13 mouse cellular contexts compared by ENCODE assay signal in the genomic region with DNA sequence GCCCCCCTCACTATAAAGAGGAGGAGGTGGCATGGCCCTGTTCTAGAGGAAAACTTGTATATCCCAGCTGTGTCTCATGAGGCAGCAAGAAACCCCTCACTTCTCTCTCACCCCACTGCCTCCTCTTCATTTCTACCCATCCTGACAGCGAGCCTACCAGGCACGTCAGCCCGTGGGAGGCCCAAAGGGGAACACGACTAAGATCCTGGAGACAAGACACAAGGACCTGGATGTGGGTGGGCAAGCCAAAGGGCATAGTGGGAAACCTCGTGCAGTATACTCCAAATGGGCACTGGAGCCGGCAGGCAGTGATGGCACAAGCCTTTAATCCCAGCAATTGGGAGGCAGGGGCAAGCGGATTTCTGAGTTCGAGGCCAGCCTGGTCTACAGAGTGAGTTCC. TPM values are rescaled to one million over a fixed set of nuclear protein-coding genes. Genes with fewer than 3 reads are reported as not detected.
DNase-seq lines count a peak whose midpoint lies in the region; ATAC-seq and TF ChIP-seq lines count a peak whose summit lies in the region.
"Had no signal": no experiment of that assay in that cellular context is flagged by ENCODE, and none has a peak within 500 bp of the region (broad histone marks: within the 10 kb centered on the region; RNA-seq: fewer than 3 reads in every experiment).

No protein-coding gene starts in this region.

- no peak overlapping the region for H3K4me2 ChIP-seq in hindbrain, embryonic 11.5 days (replicated peaks; ENCODE audit: low read depth, low read length)
- no peak overlapping the region; the same call in 1 of the 2 replicates for H3K4me2 ChIP-seq in hindbrain, embryonic 12.5 days (replicated peaks)
- H3K4me2 ChIP-seq in lung, embryonic 14.5 days: peak overlapping the region; percentile 100; the same call in 1 of the 2 replicates
- H3K4me2 ChIP-seq in limb, embryonic 15.5 days: no peak overlapping the region

- H3K9ac ChIP-seq in hindbrain, embryonic 11.5 days (ENCODE audit: low read depth, low read length): no peak overlapping the region
- no peak overlapping the region for H3K9ac ChIP-seq in hindbrain, embryonic 12.5 days
- no peak overlapping the region for H3K9ac ChIP-seq in lung, embryonic 14.5 days
- no peak overlapping the region for H3K9ac ChIP-seq in limb, embryonic 15.5 days
- H3K9ac ChIP-seq: liver, embryonic 15.5 days had no signal

- no peak for TF ChIP-seq CTCF in lung, embryonic 14.5 days (IDR thresholded peaks at IDR 0.05; ENCODE audit: low read depth)

- no peak overlapping the region for H3K27ac ChIP-seq in hindbrain, embryonic 11.5 days (ENCODE audit: low read depth, low read length)
- H3K27ac ChIP-seq in hindbrain, embryonic 12.5 days: no peak overlapping the region
- no peak overlapping the region for H3K27ac ChIP-seq in lung, embryonic 14.5 days (ENCODE audit: low read depth)
- no peak overlapping the region for H3K27ac ChIP-seq in limb, embryonic 15.5 days
- H3K27ac ChIP-seq: forebrain, embryonic 15.5 days; liver, embryonic 15.5 days had no signal

- peaks cover 49% of the 10 kb centered on the region for H3K27me3 ChIP-seq in hindbrain, embryonic 11.5 days (ENCODE audit: control insufficient read depth, insufficient read depth, low read length)
- H3K27me3 ChIP-seq in hindbrain, embryonic 12.5 days: peaks cover 66% of the 10 kb centered on the region
- H3K27me3 ChIP-seq in lung, embryonic 14.5 days (ENCODE audit: insufficient read depth, low read length): peaks cover 48% of the 10 kb centered on the region
- H3K27me3 ChIP-seq in limb, embryonic 15.5 days: peaks cover 60% of the 10 kb centered on the region

- H3K9me3 ChIP-seq in hindbrain, embryonic 11.5 days (ENCODE audit: control insufficient read depth, low read length): no peaks in the 10 kb centered on the region
- H3K9me3 ChIP-seq in hindbrain, embryonic 12.5 days (replicated peaks): no peaks in the 10 kb centered on the region
- H3K9me3 ChIP-seq in lung, embryonic 14.5 days (ENCODE audit: low read depth, low read length): no peaks in the 10 kb centered on the region
- no peaks in the 10 kb centered on the region for H3K9me3 ChIP-seq in limb, embryonic 15.5 days
- H3K9me3 ChIP-seq: forebrain, embryonic 15.5 days; liver, embryonic 15.5 days had no signal

- ATAC-seq in frontal cortex, adult (ENCODE audit: low TSS enrichment): peak; percentile 29; the same call in 1 of the 2 replicates
- no peak for ATAC-seq in hindbrain, embryonic 11.5 days (ENCODE audit: low FRiP score)
- ATAC-seq in hindbrain, embryonic 12.5 days (ENCODE audit: low FRiP score): no peak
- no peak for ATAC-seq in lung, embryonic 14.5 days (ENCODE audit: insufficient read depth)
- ATAC-seq in limb, embryonic 15.5 days (ENCODE audit: insufficient number of reproducible peaks, low FRiP score, low TSS enrichment, low read depth): no peak

- no peak for DNase-seq in frontal cortex, postnatal 36 days (ENCODE audit: low spot score in 2 of 2)
- peak; percentile 31 for DNase-seq in hindbrain, embryonic 11.5 days (ENCODE audit: low spot score)
- no peak for DNase-seq in lung, embryonic 14.5 days
- DNase-seq in lung, adult 18-20 months: no peak
- no peak for DNase-seq in c-Kit-positive CD71-positive TER-119-positive erythroid progenitor cells, embryonic 14.5 days (ENCODE audit: low spot score)
- DNase-seq: adrenal gland, postnatal 25 days; layer of hippocampus, adult 9-11 months; thymus, postnatal 14 days had no signal

- peaks cover 12% of the 10 kb centered on the region for H3K4me1 ChIP-seq in hindbrain, embryonic 11.5 days (replicated peaks; ENCODE audit: control insufficient read depth, insufficient read depth, low read length)
- peaks cover 34% of the 10 kb centered on the region for H3K4me1 ChIP-seq in hindbrain, embryonic 12.5 days
- H3K4me1 ChIP-seq in lung, embryonic 14.5 days (ENCODE audit: insufficient read depth): no peaks in the 10 kb centered on the region
- H3K4me1 ChIP-seq in limb, embryonic 15.5 days: peaks cover 34% of the 10 kb centered on the region

- H3K4me3 ChIP-seq in hindbrain, embryonic 11.5 days (ENCODE audit: low read depth, low read length): no peak overlapping the region
- H3K4me3 ChIP-seq in hindbrain, embryonic 12.5 days: no peak overlapping the region
- H3K4me3 ChIP-seq in lung, embryonic 14.5 days (ENCODE audit: low read depth, low read length): no peak overlapping the region
- H3K4me3 ChIP-seq in limb, embryonic 15.5 days: 0 out of 2 replicates have a peak overlapping the region, but pooled peaks have one; percentile 54

- WGBS in hindbrain, embryonic 11.5 days: 15% methylated on average over 8 of the region's 8 CpGs
- WGBS in hindbrain, embryonic 12.5 days: 20% methylated on average over 8 of the region's 8 CpGs
- WGBS in lung, embryonic 14.5 days: 17% methylated on average over 8 of the region's 8 CpGs
- WGBS in limb, embryonic 15.5 days: 25% methylated on average over 8 of the region's 8 CpGs

- H3K36me3 ChIP-seq in hindbrain, embryonic 11.5 days (ENCODE audit: control insufficient read depth, insufficient read depth, low read length): no peaks in the 10 kb centered on the region
- H3K36me3 ChIP-seq in hindbrain, embryonic 12.5 days: no peaks in the 10 kb centered on the region
- no peaks in the 10 kb centered on the region for H3K36me3 ChIP-seq in lung, embryonic 14.5 days (ENCODE audit: insufficient read depth)
- H3K36me3 ChIP-seq in limb, embryonic 15.5 days: no peaks in the 10 kb centered on the region
- H3K36me3 ChIP-seq: forebrain, embryonic 15.5 days; liver, embryonic 15.5 days had no signal

RNA-seq across cellular contexts. Expression of a gene that starts 1.0 kb away (rescaled TPM):
- 0.22 and 0.31 TPM in 2 replicates for polyA plus RNA-seq in hindbrain, embryonic 11.5 days (2014; fragmentation: Nextera tagmentation; extraction: Ambion mirVana)
- polyA plus RNA-seq in hindbrain, embryonic 12.5 days (2016; fragmentation: Nextera tagmentation; extraction: Ambion mirVana): 0.85 and 0.87 TPM in 2 replicates
- 3.0 and 3.7 TPM in 2 replicates for polyA plus RNA-seq in lung, embryonic 14.5 days (2014; fragmentation: Nextera tagmentation; extraction: Ambion mirVana)
- polyA plus RNA-seq in limb, embryonic 15.5 days (2015; fragmentation: Nextera tagmentation; extraction: Ambion mirVana): 0.57 and 0.61 TPM in 2 replicates
